ENCODE assay signal across 16 mouse cellular contexts in the genomic region with DNA sequence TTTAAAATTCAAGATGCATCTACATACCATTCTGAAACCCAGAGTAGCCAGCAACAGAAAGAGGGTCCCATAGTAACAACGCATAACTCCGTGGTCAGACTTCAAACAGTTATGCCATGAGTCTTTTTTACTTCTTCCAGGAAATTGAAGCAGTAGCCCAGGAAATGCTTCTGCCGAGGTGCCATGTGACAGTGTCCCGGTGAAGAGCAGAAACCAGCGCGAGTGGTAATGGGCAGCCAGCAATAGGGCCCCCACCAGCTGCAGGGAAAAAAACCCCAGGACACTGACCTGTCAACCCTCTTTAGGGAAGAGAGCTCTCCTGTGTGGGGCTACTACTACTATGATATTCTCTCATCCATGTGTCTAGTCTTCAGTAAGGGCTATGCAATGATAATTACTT.
"Had no signal": no experiment of that assay in that cellular context is flagged by ENCODE, and none has a peak within 500 bp of the region (broad histone marks: within the 10 kb centered on the region; RNA-seq: fewer than 3 reads in every experiment).

No protein-coding gene starts in this region.

- H3K36me3 ChIP-seq: neural tube, embryonic 13.5 days; neural tube, embryonic 15.5 days; stomach, embryonic 15.5 days had no signal

- H3K4me2 ChIP-seq: neural tube, embryonic 13.5 days; neural tube, embryonic 15.5 days; stomach, embryonic 15.5 days had no signal

- H3K27me3 ChIP-seq: neural tube, embryonic 13.5 days; neural tube, embryonic 15.5 days; stomach, embryonic 15.5 days had no signal

- H3K27ac ChIP-seq: neural tube, embryonic 13.5 days; neural tube, embryonic 15.5 days; stomach, embryonic 15.5 days; stomach, postnatal 0 days had no signal

- H3K9me3 ChIP-seq: neural tube, embryonic 13.5 days; neural tube, embryonic 15.5 days; stomach, embryonic 15.5 days had no signal

- H3K9ac ChIP-seq: neural tube, embryonic 13.5 days; neural tube, embryonic 15.5 days; stomach, embryonic 15.5 days had no signal

- DNase-seq: retina, postnatal 1 day; right cerebral cortex, adult 18-20 months; right cerebral cortex, postnatal 14 days; right cerebral cortex, postnatal 25 days; right cerebral cortex, postnatal 4 days; spleen, adult 18-20 months; thymus, adult 18-20 months; thymus, adult 2 months; thymus, postnatal 14 days; thymus, postnatal 25 days; thymus, postnatal 36 days; thymus, postnatal 4 days had no signal

- H3K4me3 ChIP-seq: neural tube, embryonic 13.5 days; neural tube, embryonic 15.5 days; stomach, embryonic 15.5 days had no signal

- H3K4me1 ChIP-seq: neural tube, embryonic 13.5 days; neural tube, embryonic 15.5 days; stomach, embryonic 15.5 days had no signal
